Mouse (Mus musculus): ENCODE data around the gene Ppp1r14c. TPM values are rescaled to one million over a fixed set of nuclear protein-coding genes. Genes with fewer than 3 reads are reported as not detected.
A peak's percentile ranks its signal among the peaks of the same experiment; 100 is the strongest.
"Not testable (repeated sequence)": the region's sequence is repeated elsewhere in the genome, so short reads cannot be mapped to it uniquely, and the experiment has no call there.

The Ppp1r14c gene
- total RNA-seq, 1 experiment from 2014 or later, result 28.9 TPM

GRCm38 (mm10) chr10:3403416-3404137 is 37.7 kb downstream of the Ppp1r14c start:
- DNase-seq, result peak; percentile 28

DNA sequence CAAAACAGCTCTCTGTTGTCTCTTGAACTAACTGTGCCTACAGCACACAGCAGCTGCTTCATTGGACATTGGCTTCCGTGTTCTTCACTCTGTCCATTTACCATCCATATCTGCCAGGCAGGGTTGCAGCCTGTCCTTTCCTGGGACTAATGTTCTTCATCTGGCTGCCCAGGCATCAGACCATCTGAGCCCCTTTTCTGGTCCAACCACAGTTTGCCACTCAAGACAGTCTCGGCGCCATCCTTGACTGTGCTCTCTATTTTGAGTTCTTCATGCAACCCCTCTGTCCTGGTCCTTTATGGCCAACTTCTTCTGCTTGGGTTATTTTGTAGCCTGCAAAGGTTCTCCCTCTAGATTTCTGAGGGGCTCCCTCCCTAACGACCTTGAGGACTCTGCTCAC is 38.5 kb downstream of the Ppp1r14c start:
- DNase-seq, result no peak

DNA sequence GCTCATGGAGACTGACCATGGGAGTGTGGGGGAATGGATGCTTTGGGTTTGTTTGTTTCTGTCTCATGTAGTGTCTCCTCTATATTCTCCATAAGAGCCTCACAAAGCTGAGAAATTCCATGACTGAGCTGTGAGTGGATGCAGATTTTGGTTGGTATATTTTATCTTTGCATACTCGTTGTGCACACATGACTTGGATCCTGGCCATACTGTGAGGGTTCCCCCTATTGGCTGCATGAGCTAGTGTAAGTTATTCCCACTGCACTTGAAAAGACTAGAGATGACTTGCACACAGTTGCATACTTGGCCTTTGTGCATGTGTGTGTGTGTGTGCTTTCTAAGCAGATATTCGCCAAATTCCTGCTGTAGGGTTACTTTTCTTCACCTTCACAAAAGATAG is 40.4 kb downstream of the Ppp1r14c start:
- no peak for DNase-seq

GRCm38 (mm10) chr10:3408036-3408661 is 42.3 kb downstream of the Ppp1r14c start:
- DNase-seq, result no peak

DNA sequence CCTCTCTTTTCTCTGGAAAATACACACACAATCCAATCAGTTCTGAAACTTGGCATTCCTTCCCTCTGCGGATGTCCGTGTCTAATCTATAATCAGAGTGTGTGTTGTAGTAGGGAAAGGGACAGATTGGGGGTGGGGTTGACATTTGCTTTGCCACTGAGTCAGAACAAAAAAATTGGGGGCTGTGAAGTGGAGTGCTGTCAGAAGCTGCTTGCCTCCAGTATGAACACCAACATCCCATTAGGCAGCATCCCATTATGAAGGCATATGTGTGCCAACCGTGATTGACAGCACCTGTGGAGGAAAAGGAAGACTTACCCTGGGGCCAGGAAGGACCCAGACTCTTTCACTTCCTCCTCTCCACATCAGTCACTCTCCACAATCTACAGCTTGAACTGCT is 42.8 kb downstream of the Ppp1r14c start:
- no peak for DNase-seq

GRCm38 (mm10) chr10:3411222-3411621 is 45.4 kb downstream of the Ppp1r14c start:
- no peak for DNase-seq

GRCm38 (mm10) chr10:3411639-3412038 is 45.8 kb downstream of the Ppp1r14c start:
- DNase-seq, result no peak

GRCm38 (mm10) chr10:3414813-3415212 is 49.0 kb downstream of the Ppp1r14c start:
- peak; percentile 25 for DNase-seq

GRCm38 (mm10) chr10:3416565-3416964 is 50.7 kb downstream of the Ppp1r14c start:
- DNase-seq, result no peak

DNA sequence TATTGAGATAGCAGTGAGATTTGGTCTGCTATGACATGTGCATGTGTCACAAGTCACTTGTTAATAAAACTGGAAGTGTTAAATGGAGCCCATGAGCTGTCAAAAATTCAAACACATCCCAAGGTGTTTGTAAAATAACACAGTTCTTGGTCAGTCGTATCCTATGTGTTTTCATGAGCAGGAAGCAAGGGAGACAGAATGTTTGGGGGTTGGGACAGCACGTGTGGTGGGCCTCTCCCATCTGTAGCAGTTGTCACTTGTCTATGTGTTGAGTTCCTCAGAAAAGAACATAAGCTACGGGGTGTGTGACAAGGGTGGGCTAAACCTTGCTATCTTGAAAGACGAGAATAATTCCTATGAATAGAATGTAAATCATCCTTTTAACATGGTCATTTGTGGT is 51.6 kb downstream of the Ppp1r14c start:
- DNase-seq, result no peak

DNA sequence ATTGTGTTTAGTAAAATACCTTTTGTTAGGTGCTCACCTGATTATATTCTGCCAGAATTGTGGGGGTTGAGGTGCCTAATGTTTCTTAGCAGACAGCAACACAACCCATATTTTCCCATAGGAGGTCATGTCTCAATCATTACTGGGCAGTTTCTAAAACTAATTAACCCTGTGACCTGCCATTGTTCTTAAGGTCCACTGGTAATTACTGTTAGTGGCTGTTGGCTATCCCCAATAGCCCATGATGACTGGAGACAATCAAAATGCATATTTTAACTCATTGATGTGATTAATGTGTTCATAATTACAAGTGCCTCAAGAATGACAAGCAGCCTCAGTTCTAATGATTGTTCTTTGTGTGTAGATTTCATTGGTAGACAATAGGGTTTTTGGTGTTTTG is 58.2 kb downstream of the Ppp1r14c start:
- DNase-seq, result no peak

GRCm38 (mm10) chr10:3427689-3428399 is 62.0 kb downstream of the Ppp1r14c start:
- peak; percentile 50 for DNase-seq

DNA sequence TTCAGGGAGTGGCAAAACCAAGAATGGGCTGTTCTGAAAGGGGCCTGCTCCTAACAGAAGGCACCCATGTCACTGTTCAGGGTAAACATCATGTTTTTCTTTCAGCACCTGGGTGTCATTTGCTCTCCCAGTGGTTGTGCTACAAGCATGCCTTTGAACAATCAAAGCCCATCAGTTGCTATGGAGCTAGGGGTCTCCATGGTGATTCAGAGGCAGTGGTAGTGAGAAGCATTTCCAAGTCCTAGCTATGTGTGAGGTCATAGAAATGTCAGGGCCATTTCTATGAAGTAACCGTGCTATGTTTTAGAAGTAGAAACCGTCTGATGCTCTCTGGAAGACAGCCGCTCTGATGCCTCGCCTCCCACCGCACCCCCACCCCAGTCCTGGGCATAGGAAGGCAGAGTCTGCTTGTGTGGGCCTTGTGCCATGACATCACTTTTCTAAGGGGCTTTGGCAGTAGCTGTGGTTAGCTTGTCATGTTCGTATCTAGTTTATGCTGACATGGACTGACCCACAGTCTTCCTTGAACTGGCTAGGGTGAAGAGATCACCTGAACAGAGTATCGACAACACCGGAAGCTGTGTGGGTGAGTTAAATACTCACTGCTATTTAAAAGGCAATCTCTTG is 69.1 kb downstream of the Ppp1r14c start:
- no peak for DNase-seq

- no peak for DNase-seq
Observed at GRCm38 (mm10) chr10:3440722-3441471, 75.0 kb downstream of the Ppp1r14c start.

GRCm38 (mm10) chr10:3446748-3447147 is 80.9 kb downstream of the Ppp1r14c start:
- DNase-seq, result not testable (repeated sequence)

- no peak for DNase-seq
Observed at GRCm38 (mm10) chr10:3448699-3449098, 82.8 kb downstream of the Ppp1r14c start.

DNA sequence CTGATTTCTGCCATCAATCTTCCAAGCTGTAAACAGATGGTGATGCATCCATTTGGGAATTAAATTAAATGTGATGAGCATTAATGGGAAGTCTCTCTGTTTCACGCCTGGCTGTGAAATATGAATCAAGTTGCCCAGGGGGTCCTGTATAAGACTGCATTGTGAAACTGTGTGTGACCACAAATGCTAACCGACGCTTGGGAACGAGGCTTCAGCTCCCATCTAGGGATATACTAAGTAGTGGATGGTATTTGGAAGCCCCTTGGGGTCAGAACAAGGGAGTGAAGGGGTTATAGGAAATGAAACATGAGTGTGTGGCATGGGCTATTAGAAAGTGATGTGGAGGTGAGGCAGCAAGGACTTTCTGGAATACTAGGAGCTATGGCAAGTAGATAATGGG is 86.1 kb downstream of the Ppp1r14c start:
- DNase-seq, result no peak

DNA sequence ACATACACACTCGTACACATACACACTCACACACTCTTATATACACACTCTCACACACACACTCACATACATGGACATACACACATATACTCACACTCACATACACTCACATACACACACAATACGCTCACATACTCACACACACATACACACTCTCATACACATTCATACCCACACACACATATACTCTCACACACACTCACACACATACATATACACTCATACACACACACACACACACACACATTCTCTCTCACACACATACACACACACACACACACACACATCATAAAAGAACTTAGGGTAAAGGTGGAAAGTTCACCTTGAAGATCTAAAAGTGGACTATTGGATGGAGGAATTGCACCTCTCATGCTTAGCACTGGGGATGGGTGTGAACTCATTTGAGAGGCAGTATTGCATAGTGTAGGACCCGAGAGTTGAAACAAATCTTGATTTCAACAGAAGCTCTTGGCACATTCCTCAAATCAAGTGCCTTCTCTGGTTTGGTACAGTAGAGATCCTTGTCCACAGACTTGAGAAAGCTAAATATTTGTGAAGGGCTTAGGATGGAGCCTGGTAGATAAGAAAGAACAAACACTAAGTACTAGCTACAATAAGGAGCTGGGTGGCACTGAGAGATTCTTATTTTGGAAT is 87.1 kb downstream of the Ppp1r14c start:
- no peak for DNase-seq

DNA sequence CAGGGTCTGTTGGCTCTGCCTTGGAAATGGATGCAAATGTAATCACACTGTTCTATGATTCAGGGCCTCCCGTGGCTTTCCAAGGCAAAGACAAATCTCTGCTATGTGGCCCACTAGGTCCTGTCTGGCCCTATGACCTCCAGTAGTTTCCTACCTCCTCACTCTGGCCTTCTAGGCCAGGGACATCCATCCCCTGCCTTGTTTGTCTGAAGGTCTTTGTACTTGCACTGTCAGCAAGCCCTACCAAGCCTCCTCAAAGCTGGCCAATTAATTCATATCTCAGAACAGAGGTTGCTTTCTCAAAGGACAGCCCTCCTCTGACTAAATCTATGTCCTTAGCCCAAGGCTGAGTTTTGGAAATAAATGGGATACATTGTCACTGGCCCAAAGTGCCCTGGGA is 92.8 kb downstream of the Ppp1r14c start:
- DNase-seq, result peak; percentile 3

GRCm38 (mm10) chr10:3460841-3461240 is 95.0 kb downstream of the Ppp1r14c start:
- no peak for DNase-seq

DNA sequence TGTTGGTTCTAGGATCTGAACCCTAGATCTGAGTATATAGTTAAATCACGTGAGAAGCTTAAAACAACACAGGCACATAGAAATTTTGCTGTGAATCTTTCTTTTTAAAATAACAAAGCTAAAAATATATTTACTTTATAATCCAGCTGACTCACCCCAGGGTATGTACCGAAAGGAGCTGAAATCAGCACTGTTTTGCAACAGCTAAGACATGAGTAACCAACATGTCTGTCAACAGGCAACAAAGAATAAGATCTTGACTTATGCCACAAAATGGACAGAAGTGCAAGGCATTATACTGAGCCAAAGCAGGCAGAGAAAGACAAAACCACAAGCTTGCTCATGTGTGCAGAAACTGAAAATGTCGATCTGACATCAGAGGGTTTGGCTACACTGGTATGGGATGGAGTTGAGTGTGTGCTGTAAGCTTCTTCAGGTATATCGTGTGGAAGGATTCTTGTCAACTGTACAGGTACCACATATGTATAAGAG is 100.3 kb downstream of the Ppp1r14c start:
- DNase-seq, result no peak

Data from adrenal gland, postnatal 25 days (tissue).